Mouse (Mus musculus) neural tube, embryonic 13.5 days (tissue): ENCODE measurements around the gene Olfr710. TPM values are rescaled to one million over a fixed set of nuclear protein-coding genes. Genes with fewer than 3 reads are reported as not detected.
"Not testable (repeated sequence)": the region's sequence is repeated elsewhere in the genome, so short reads cannot be mapped to it uniquely, and the experiment has no call there.

ENCODE experiments used
- ATAC-seq: fragments of 200-750 bp; cut with Nextera tagmentation; 2 replicates; pipeline ENCODE4 v1.8.0; 2017; ENCODE audit warnings: low read depth, mild to moderate bottlenecking, moderate TSS enrichment, moderate library complexity
- H3K27ac ChIP-seq: fragments of 300-500 bp; sonication (generic); replicated peaks from 2 replicates; pipeline ENCODE4 v1.5.1; 2015; ENCODE audit warnings: moderate library complexity, mild to moderate bottlenecking, inconsistent platforms
- H3K27me3 ChIP-seq: fragments of 300-500 bp; sonication (generic); 2 replicates; pipeline ENCODE4 v1.6.1; 2015; ENCODE audit warnings: mild to moderate bottlenecking, inconsistent platforms
- H3K36me3 ChIP-seq: fragments of 300-500 bp; sonication (generic); 2 replicates; pipeline ENCODE4 v1.6.1; 2015; ENCODE audit warnings: mild to moderate bottlenecking, inconsistent platforms
- H3K4me1 ChIP-seq: fragments of 300-500 bp; sonication (generic); replicated peaks from 2 replicates; pipeline ENCODE4 v1.6.1; 2015; ENCODE audit warnings: inconsistent platforms
- H3K4me2 ChIP-seq: fragments of 300-500 bp; sonication (generic); 2 replicates; pipeline ENCODE4 v1.6.1; 2015; ENCODE audit warnings: inconsistent platforms, mild to moderate bottlenecking, moderate library complexity
- H3K4me3 ChIP-seq: fragments of 300-500 bp; sonication (generic); 2 replicates; pipeline ENCODE4 v1.5.1; 2015; ENCODE audit warnings: mild to moderate bottlenecking, inconsistent platforms
- H3K9ac ChIP-seq: fragments of 300-500 bp; sonication (generic); 2 replicates; pipeline ENCODE4 v1.6.1; 2015; ENCODE audit warnings: moderate library complexity, mild to moderate bottlenecking, inconsistent platforms
- H3K9me3 ChIP-seq: fragments of 300-500 bp; sonication (generic); 2 replicates; pipeline ENCODE4 v1.6.1; 2016; ENCODE audit warnings: inconsistent platforms
- WGBS: fragments of 180-500 bp; shearing (Covaris S2); methylation state at CpG from one replicate; pipeline ENCODE4 v1.1.7; 2015; 5-methylcytosine and 5-hydroxymethylcytosine counted together
- polyA plus RNA-seq: library from polyadenylated mRNA; unstranded; fragments of >200 nt; fragmentation: Nextera tagmentation; extraction: Ambion mirVana; gene quantifications from 2 replicates; pipeline ENCODE4 v1.2.1, GENCODE M21; 2015

The Olfr710 gene
- polyA plus RNA-seq = not detected in 2 replicates

- Histone ChIP-seq H3K36me3 (no peaks in the 10 kb centered on the region), H3K9ac (no peak within 1 kb of the TSS), H3K4me3 (no peak within 1 kb of the TSS), H3K27me3 (no peaks in the 10 kb centered on the region), H3K9me3 (no peaks in the 10 kb centered on the region), H3K4me2 (no peak within 1 kb of the TSS), H3K4me1 (no peaks in the 10 kb centered on the region), H3K27ac (no peak within 1 kb of the TSS)
- ATAC-seq = no peak
- 78% methylated on average over 3 of the region's 3 CpGs for WGBS
These were observed at the start of gene Olfr710 for GRCm38 (mm10) chr7:106948212-106948611. TSS of gene Olfr710 (minus strand) at chr7:106948312.

DNA sequence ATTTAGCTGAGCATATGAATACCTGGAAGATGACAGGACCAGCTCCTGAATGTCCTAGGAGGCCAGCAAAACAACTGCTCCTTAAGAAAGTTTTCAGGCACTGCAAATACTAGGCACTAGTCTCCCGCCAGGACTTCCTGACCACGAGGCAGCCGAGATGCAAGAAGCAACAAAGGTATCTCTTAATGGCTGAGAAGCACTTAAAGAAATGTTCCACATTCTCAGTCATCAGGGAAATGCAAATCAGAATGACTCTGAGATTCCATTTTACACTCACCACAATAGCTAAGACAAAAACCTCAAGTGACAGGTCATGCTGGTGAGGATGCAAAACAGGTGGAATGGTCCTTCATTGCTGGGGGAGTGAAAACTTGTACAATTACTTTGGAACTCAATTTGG lies 37.1 kb upstream of the Olfr710 start:
- no peaks in the 10 kb centered on the region for H3K36me3 ChIP-seq
- H3K9ac ChIP-seq = no peak overlapping the region
- no peak overlapping the region for H3K4me3 ChIP-seq
- no peak overlapping the region for H3K27ac ChIP-seq
- 91% methylated on average over 3 of the region's 3 CpGs for WGBS
- no peaks in the 10 kb centered on the region for H3K9me3 ChIP-seq
- no peaks in the 10 kb centered on the region for H3K4me1 ChIP-seq
- H3K27me3 ChIP-seq = no peaks in the 10 kb centered on the region
- no peak for ATAC-seq
- H3K4me2 ChIP-seq = no peak overlapping the region

DNA sequence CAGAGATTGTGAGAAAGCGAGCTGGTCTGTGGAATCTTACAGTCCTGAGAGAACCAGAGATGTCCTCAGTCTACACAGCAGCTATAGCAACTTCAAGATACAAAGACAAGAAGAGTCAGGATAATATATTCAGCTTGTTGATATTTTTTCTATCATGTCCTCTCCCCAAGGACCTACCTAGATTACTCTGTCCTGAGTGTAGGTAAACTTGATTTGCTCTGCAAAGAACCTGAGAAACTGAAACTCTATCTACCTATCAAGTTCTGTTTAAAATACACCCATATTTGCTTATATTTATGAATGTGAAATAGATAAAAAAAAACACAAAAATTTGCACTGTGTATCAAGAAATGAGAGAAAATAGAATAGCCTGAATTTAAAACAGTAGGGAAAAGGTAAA lies 27.2 kb upstream of the Olfr710 start, which contains the start of gene Olfr711:
Olfr711 (minus strand) TSS at position 101 of the 400 bp plus-strand sequence.
- WGBS = 67% methylated on average over 1 of the region's 1 CpGs
- Histone ChIP-seq H3K4me2 (no peak within 1 kb of the TSS), H3K27ac (no peak within 1 kb of the TSS), H3K36me3 (no peaks in the 10 kb centered on the region), H3K9ac (no peak within 1 kb of the TSS), H3K27me3 (no peaks in the 10 kb centered on the region), H3K9me3 (no peaks in the 10 kb centered on the region), H3K4me3 (no peak within 1 kb of the TSS), H3K4me1 (no peaks in the 10 kb centered on the region)
- ATAC-seq = no peak

- H3K27me3 ChIP-seq, H3K27ac ChIP-seq, H3K4me1 ChIP-seq, H3K9ac ChIP-seq, ATAC-seq, H3K4me2 ChIP-seq, H3K4me3 ChIP-seq, H3K9me3 ChIP-seq, H3K36me3 ChIP-seq: not testable (repeated sequence)
These were observed 19.4 kb upstream of the Olfr710 start for GRCm38 (mm10) chr7:106967503-106967902.

DNA sequence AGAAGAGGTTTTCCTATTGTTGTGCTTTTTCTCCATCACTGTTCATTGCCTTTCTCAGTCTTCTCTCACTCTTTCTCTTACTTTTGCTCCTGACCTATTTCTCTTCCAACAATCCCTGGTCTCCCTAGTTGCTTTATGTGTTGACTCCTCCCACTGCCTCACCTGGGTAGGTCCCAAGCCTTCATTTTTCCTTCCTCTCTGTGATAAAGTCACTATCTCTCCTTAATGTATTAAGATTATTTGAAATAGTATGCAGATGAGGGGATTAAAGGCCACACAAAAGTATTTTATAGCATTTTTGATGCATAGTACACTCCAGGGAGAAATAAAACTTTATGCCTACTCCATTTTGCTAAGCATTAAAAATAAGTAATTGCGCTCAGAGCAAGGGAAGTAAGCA lies 15.7 kb upstream of the Olfr710 start, which contains the start of gene Olfr6:
Olfr6 (minus strand) TSS at position 101 of the 400 bp plus-strand sequence.
- no peaks in the 10 kb centered on the region for H3K9me3 ChIP-seq
- H3K27me3 ChIP-seq = no peaks in the 10 kb centered on the region
- H3K4me3 ChIP-seq = no peak within 1 kb of the TSS
- no peak for ATAC-seq
- H3K4me2 ChIP-seq = no peak within 1 kb of the TSS
- no peak within 1 kb of the TSS for H3K27ac ChIP-seq
- no peaks in the 10 kb centered on the region for H3K36me3 ChIP-seq
- no peak within 1 kb of the TSS for H3K9ac ChIP-seq
- H3K4me1 ChIP-seq = no peaks in the 10 kb centered on the region
- WGBS = 81% methylated on average over 1 of the region's 1 CpGs

GRCm38 (mm10) chr7:106932119-106932518 lies 16.0 kb downstream of the Olfr710 start, which contains the start of gene Olfr709-ps1:
TSS of gene Olfr709-ps1 (minus strand) at chr7:106932219.
- no peak for ATAC-seq
- Histone ChIP-seq H3K4me2 (no peak within 1 kb of the TSS), H3K27ac (no peak within 1 kb of the TSS), H3K4me1 (no peaks in the 10 kb centered on the region), H3K9me3 (no peaks in the 10 kb centered on the region), H3K4me3 (no peak within 1 kb of the TSS), H3K27me3 (no peaks in the 10 kb centered on the region), H3K36me3 (no peaks in the 10 kb centered on the region), H3K9ac (no peak within 1 kb of the TSS)

GRCm38 (mm10) chr7:106920961-106921360 lies 27.2 kb downstream of the Olfr710 start:
- not testable (repeated sequence) for H3K4me3 ChIP-seq, ATAC-seq, H3K36me3 ChIP-seq, H3K9me3 ChIP-seq, H3K9ac ChIP-seq, H3K27me3 ChIP-seq, H3K27ac ChIP-seq, H3K4me2 ChIP-seq, H3K4me1 ChIP-seq
- WGBS = 89% methylated on average over 7 of the region's 7 CpGs

DNA sequence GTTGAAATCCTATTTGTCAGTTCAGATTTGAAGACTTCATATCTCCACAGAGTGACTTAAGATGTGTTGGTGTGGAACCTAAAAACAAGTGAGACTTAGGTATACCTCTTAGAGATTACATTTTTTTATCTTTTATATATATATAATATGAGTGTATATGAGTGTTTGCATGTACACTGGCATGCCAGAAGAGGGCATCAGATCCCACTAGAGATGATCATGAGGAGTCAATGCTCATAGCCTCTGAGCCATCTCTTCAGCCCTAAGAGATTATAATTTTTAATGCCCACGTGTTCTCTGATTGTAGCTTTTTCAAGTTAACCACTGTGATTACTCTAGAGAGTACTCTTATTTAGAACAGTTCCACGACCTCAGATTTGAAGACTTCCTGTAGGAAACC lies 40.4 kb downstream of the Olfr710 start, which contains the start of gene Olfr1532-ps1:
Olfr1532-ps1 (plus strand) TSS at position 326 of the 400 bp plus-strand sequence.
- no peak within 1 kb of the TSS for H3K4me3 ChIP-seq
- no peak within 1 kb of the TSS for H3K27ac ChIP-seq
- H3K4me2 ChIP-seq = no peak within 1 kb of the TSS
- no peaks in the 10 kb centered on the region for H3K9me3 ChIP-seq
- H3K36me3 ChIP-seq = no peaks in the 10 kb centered on the region
- H3K9ac ChIP-seq = no peak within 1 kb of the TSS
- WGBS = 68% methylated on average over 2 of the region's 2 CpGs
- H3K27me3 ChIP-seq = no peaks in the 10 kb centered on the region
- ATAC-seq = no peak
- H3K4me1 ChIP-seq = no peaks in the 10 kb centered on the region

GRCm38 (mm10) chr7:106901141-106901540 lies 47.0 kb downstream of the Olfr710 start, which contains the start of gene Olfr707:
TSS of gene Olfr707 (minus strand) at chr7:106901241.
- not testable (repeated sequence) for ATAC-seq

More at GRCm38 (mm10) chr7:106901141-106901540, 47.0 kb downstream of the Olfr710 start, which contains the start of gene Olfr707:
- not testable (repeated sequence) for H3K4me2 ChIP-seq, H3K27me3 ChIP-seq, H3K9ac ChIP-seq, H3K4me1 ChIP-seq, H3K9me3 ChIP-seq, H3K36me3 ChIP-seq, H3K4me3 ChIP-seq, H3K27ac ChIP-seq
- WGBS = 92% methylated on average over 3 of the region's 3 CpGs

Other genes with a start within 250 kb of the Olfr710 start
- not detected in 2 replicates for gene Olfr695, start 231.9 kb downstream of the Olfr710 start, polyA plus RNA-seq
- gene Olfr697, start 205.9 kb downstream of the Olfr710 start, polyA plus RNA-seq = not detected in 2 replicates
- not detected in 2 replicates for gene Olfr698, start 192.9 kb downstream of the Olfr710 start, polyA plus RNA-seq
- not detected in 2 replicates for gene Olfr699, start 155.1 kb downstream of the Olfr710 start, polyA plus RNA-seq
- gene Olfr700, start 139.5 kb downstream of the Olfr710 start, polyA plus RNA-seq = not detected in 2 replicates
- not detected in 2 replicates for gene Olfr701, start 134.2 kb downstream of the Olfr710 start, polyA plus RNA-seq
- gene Olfr702, start 114.4 kb downstream of the Olfr710 start, polyA plus RNA-seq = not detected in 2 replicates
- not detected in 2 replicates for gene Olfr703, start 105.0 kb downstream of the Olfr710 start, polyA plus RNA-seq
- not detected in 2 replicates for gene Olfr704, start 85.1 kb downstream of the Olfr710 start, polyA plus RNA-seq
- not detected in 2 replicates for gene Olfr705, start 71.4 kb downstream of the Olfr710 start, polyA plus RNA-seq
- gene Olfr706, start 60.1 kb downstream of the Olfr710 start, polyA plus RNA-seq = not detected in 2 replicates
- not detected in 2 replicates for gene Olfr707, start 47.1 kb downstream of the Olfr710 start, polyA plus RNA-seq
- gene Olfr1532-ps1, start 40.3 kb downstream of the Olfr710 start, polyA plus RNA-seq = not detected in 2 replicates
- gene Olfr709-ps1, start 16.1 kb downstream of the Olfr710 start, polyA plus RNA-seq = not detected in 2 replicates
- gene Olfr6, start 15.6 kb upstream of the Olfr710 start, polyA plus RNA-seq = not detected in 2 replicates
- not detected in 2 replicates for gene Olfr711, start 27.1 kb upstream of the Olfr710 start, polyA plus RNA-seq
- gene Olfr2, start 57.8 kb upstream of the Olfr710 start, polyA plus RNA-seq = not detected in 2 replicates
- not detected in 2 replicates for gene Olfr713, start 82.9 kb upstream of the Olfr710 start, polyA plus RNA-seq
- not detected in 2 replicates for gene Olfr714, start 122.7 kb upstream of the Olfr710 start, polyA plus RNA-seq
- not detected in 2 replicates for gene Olfr17, start 144.9 kb upstream of the Olfr710 start, polyA plus RNA-seq
- gene Olfr715b, start 162.1 kb upstream of the Olfr710 start, polyA plus RNA-seq = not detected in 2 replicates
- gene Olfr715, start 182.8 kb upstream of the Olfr710 start, polyA plus RNA-seq = not detected in 2 replicates
- gene Olfr716, start 190.0 kb upstream of the Olfr710 start, polyA plus RNA-seq = not detected in 2 replicates
- gene Nlrp14, start 218.7 kb upstream of the Olfr710 start, polyA plus RNA-seq = not detected in 2 replicates